Mouse (Mus musculus) hindbrain, embryonic 11.5 days (tissue): ENCODE measurements around the gene Fer1l5. TPM values are rescaled to one million over a fixed set of nuclear protein-coding genes. Genes with fewer than 3 reads are reported as not detected.

ENCODE experiments used
- ATAC-seq: fragments of 200-750 bp; cut with Nextera tagmentation; 2 replicates; pipeline ENCODE4 v1.8.0; 2017; ENCODE audit warnings: mild to moderate bottlenecking, moderate TSS enrichment, moderate library complexity; ENCODE audit not compliant: low FRiP score
- DNase-seq: peaks from one replicate; pipeline ENCODE4 v3.0.0-alpha.2; 2015; ENCODE audit warnings: low spot score
- H3K27ac ChIP-seq: fragments of 300-500 bp; sonication (generic); 2 replicates; pipeline ENCODE4 v1.5.1; 2014; ENCODE audit warnings: mild to moderate bottlenecking, low read depth, low read length
- H3K27me3 ChIP-seq: fragments of 300-500 bp; sonication (generic); 2 replicates; pipeline ENCODE4 v1.6.1; 2014; ENCODE audit warnings: mild to moderate bottlenecking, low read length, moderate library complexity, mixed read lengths; ENCODE audit not compliant: control insufficient read depth, insufficient read depth
- H3K36me3 ChIP-seq: fragments of 300-500 bp; sonication (generic); 2 replicates; pipeline ENCODE4 v1.6.1; 2014; ENCODE audit warnings: mild to moderate bottlenecking, low read length, moderate library complexity, mixed read lengths; ENCODE audit not compliant: control insufficient read depth, insufficient read depth
- H3K4me1 ChIP-seq: fragments of 300-500 bp; sonication (generic); replicated peaks from 2 replicates; pipeline ENCODE4 v1.6.1; 2014; ENCODE audit warnings: low read length, mixed read lengths; ENCODE audit not compliant: control insufficient read depth, insufficient read depth
- H3K4me2 ChIP-seq: fragments of 300-500 bp; sonication (generic); replicated peaks from 2 replicates; pipeline ENCODE4 v1.6.1; 2014; ENCODE audit warnings: mild to moderate bottlenecking, low read depth, low read length
- H3K4me3 ChIP-seq: fragments of 300-500 bp; sonication (generic); 2 replicates; pipeline ENCODE4 v1.5.1; 2014; ENCODE audit warnings: low read depth, low read length
- H3K9ac ChIP-seq: fragments of 300-500 bp; sonication (generic); 2 replicates; pipeline ENCODE4 v1.6.1; 2014; ENCODE audit warnings: low read depth, low read length
- H3K9me3 ChIP-seq: fragments of 300-500 bp; sonication (generic); 2 replicates; pipeline ENCODE4 v1.6.1; 2016; ENCODE audit warnings: low read length; ENCODE audit not compliant: control insufficient read depth
- WGBS: fragments of 180-500 bp; shearing (Covaris S2); extraction: QIAGEN DNeasy Blood & Tissue Kit; methylation state at CpG from one replicate; pipeline ENCODE4 v1.1.7; 2014; 5-methylcytosine and 5-hydroxymethylcytosine counted together
- polyA plus RNA-seq: library from polyadenylated mRNA; unstranded; fragments of >200 nt; fragmentation: Nextera tagmentation; extraction: Ambion mirVana; gene quantifications from 2 replicates; pipeline ENCODE4 v1.2.1, GENCODE M21; 2014

The Fer1l5 gene
- polyA plus RNA-seq, 1 experiment from 2014 or later = 1.2 TPM

DNA sequence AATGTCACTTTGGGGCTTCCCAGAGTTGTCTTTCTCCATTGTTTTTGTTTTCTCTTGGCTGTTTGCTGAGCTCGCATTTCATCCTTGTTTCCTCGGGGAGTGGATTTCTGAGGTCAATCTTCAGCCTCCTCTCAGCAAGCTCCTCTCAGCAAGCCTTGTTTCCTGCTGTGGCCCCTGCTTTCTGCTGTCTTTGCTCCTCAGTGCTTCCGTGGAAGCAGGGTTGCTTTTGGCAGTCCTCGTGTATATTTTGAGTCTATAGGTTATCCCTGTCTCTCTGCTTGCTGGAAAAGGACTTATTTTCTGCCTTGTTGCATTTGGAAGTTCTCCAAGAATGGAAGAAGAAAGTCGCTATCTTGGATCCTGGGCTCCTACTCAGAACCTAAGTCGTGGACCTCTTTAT, 24.9 kb downstream of the Fer1l5 start:
- ATAC-seq (no peak), DNase-seq (no peak)

DNA sequence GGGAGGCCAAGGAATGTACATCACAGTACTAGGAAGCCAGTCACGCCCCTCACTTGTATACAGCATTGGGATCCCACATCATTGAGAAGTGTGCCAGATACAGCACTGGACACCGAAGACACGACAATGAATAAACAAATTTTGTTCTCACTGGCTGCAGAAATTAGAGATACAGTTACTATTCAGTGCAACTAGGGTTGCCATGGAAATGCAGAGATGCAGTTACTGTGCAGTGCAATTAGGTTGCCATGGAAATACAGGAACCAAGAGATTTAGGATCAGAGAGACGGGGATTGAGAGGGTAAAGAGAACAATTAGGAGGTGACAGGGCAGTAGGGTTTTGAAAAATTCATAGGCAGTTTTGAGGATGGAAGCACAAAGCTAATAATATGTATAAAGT, 29.4 kb downstream of the Fer1l5 start:
- no peak overlapping the region for H3K27ac ChIP-seq
- no peaks in the 10 kb centered on the region for H3K4me1 ChIP-seq
- no peak overlapping the region for H3K4me2 ChIP-seq
- H3K4me3 ChIP-seq = no peak overlapping the region
- no peak overlapping the region for H3K9ac ChIP-seq
- ATAC-seq = no peak
- no peaks in the 10 kb centered on the region for H3K27me3 ChIP-seq
- no peaks in the 10 kb centered on the region for H3K36me3 ChIP-seq
- no peak for DNase-seq
- no peaks in the 10 kb centered on the region for H3K9me3 ChIP-seq
- WGBS = 75% methylated on average over 4 of the region's 4 CpGs

More for the DNA sequence above, 24.9 kb downstream of the Fer1l5 start:
- H3K4me1 ChIP-seq = no peaks in the 10 kb centered on the region
- H3K27me3 ChIP-seq = no peaks in the 10 kb centered on the region
- no peaks in the 10 kb centered on the region for H3K36me3 ChIP-seq
- H3K4me3 ChIP-seq = no peak overlapping the region
- WGBS = 24% methylated on average over 6 of the region's 6 CpGs
- no peak overlapping the region for H3K9ac ChIP-seq
- H3K4me2 ChIP-seq = no peak overlapping the region
- H3K27ac ChIP-seq = no peak overlapping the region
- H3K9me3 ChIP-seq = no peaks in the 10 kb centered on the region

DNA sequence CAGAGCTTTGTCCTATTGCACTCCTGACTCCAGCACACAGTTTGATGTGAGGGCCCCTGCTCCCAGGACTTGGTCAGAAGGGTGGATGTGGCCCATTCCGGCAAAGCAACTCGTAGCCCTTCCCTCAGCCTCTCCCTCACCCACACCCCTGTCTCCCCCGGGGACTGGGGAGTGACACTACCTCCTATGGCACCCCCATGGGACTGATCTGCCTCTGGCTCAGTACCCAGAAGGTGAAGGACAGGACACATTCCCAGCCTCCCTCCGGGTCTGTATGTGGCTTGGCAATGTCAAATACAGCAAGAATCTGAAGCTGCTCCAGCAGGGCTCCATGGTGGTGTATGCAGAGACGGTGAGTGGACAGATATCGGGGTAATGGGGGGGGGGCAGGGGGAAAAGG, 32.4 kb downstream of the Fer1l5 start:
- ATAC-seq = no peak

DNA sequence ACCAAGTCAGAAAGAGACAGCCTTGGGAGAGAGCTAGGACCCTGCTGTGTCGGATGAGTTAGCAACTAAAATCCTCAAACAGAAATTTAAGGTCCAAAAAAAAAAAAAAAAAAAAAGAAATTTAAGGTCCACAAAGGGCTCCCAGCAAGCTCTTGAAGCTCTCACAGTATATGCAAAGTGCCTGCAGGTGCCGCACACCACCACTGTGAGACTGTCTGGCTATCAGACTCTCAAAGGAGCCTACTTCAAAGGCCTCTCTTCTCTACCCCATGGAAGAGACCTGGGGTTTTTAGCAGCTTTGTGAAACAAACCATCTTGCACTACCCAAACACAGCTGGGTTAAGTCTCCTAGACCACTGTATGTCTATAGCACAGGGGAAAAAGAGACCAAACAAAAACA, 57.4 kb downstream of the Fer1l5 start:
- 83% methylated on average over 2 of the region's 2 CpGs for WGBS
- Histone ChIP-seq H3K4me3 (no peak overlapping the region), H3K27ac (no peak overlapping the region), H3K36me3 (0 out of 2 replicates have a peak, but pooled peaks cover 8% of the 10 kb centered on the region), H3K9me3 (no peaks in the 10 kb centered on the region), H3K9ac (no peak overlapping the region), H3K27me3 (no peaks in the 10 kb centered on the region), H3K4me1 (no peaks in the 10 kb centered on the region), H3K4me2 (no peak overlapping the region)
- ATAC-seq (no peak), DNase-seq (no peak)

More for the DNA sequence above, 32.4 kb downstream of the Fer1l5 start:
- Histone ChIP-seq H3K4me1 (no peaks in the 10 kb centered on the region), H3K27me3 (no peaks in the 10 kb centered on the region), H3K4me3 (no peak overlapping the region), H3K4me2 (no peak overlapping the region), H3K27ac (no peak overlapping the region), H3K9me3 (no peaks in the 10 kb centered on the region), H3K36me3 (no peaks in the 10 kb centered on the region), H3K9ac (no peak overlapping the region)
- 83% methylated on average over 6 of the region's 6 CpGs for WGBS
- no peak for DNase-seq

DNA sequence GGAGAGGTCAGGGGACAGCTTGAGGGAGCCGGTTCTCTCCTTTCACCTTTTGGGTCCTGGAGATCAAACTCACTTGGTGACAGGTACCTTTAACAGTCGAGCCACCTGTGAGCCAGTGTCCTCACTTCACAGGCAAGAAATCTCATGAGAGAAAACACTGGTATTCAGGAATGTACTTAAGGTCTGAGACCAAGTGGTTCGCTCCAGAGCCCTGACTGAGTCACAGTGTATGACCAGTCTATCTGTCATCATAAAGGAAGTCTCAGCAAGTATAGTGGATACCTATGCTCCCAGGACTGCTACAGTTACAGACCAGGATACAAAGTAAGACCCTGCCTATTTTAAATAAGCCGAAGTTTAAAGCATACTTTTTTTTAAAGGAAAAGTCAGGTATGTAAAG, 60.9 kb downstream of the Fer1l5 start:
- Histone ChIP-seq H3K36me3 (peaks cover 13% of the 10 kb centered on the region), H3K4me1 (no peaks in the 10 kb centered on the region), H3K27ac (no peak overlapping the region), H3K27me3 (no peaks in the 10 kb centered on the region), H3K4me3 (no peak overlapping the region), H3K4me2 (no peak overlapping the region), H3K9ac (no peak overlapping the region), H3K9me3 (no peaks in the 10 kb centered on the region)
- WGBS = 85% methylated on average over 4 of the region's 4 CpGs
- DNase-seq (no peak), ATAC-seq (no peak)

DNA sequence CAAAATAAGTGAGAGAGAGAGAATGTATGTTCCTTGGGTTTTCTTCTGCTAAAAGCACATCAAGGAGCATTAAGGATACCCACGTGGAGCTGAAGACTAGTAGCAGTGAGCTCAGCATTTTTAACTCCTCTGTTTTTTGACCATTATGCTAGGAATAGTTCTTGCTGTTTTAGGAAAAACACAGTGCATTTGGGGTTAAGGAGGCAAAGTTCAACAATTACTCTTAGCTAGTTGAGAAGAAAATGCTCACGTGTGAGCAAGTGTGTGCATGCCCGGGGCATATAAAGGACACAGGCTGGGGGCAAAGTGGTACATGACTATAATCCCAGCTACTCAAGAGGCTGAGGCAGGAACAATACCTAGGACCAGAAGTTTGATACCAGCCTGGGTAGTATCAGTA, 61.5 kb downstream of the Fer1l5 start:
- H3K27ac ChIP-seq = no peak overlapping the region
- H3K4me2 ChIP-seq = no peak overlapping the region
- no peak overlapping the region for H3K4me3 ChIP-seq
- H3K36me3 ChIP-seq = peaks cover 13% of the 10 kb centered on the region
- H3K4me1 ChIP-seq = no peaks in the 10 kb centered on the region
- ATAC-seq = no peak
- DNase-seq = no peak
- no peak overlapping the region for H3K9ac ChIP-seq
- H3K27me3 ChIP-seq = no peaks in the 10 kb centered on the region
- no peaks in the 10 kb centered on the region for H3K9me3 ChIP-seq
- 93% methylated on average over 3 of the region's 3 CpGs for WGBS

DNA sequence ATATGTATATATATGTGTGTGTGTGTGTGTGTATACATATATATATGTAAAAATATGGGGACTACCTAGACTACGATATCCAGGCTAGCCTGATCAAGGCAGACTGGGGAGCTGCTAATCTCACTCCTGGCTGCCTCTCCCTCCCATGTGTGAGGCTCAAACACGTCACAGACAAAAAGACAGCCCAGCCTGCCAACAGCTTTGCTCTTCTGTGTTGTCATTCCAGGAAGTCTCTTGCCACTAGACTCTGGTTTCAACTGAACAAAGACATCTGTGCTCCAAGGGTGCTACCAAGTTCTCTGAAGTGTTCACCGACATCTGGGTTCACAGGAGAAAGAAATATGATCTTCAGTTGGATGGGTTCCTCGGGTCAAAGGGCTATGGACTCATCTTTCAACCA, 63.0 kb downstream of the Fer1l5 start:
- Histone ChIP-seq H3K36me3 (peaks cover 17% of the 10 kb centered on the region), H3K4me3 (no peak overlapping the region)

DNA sequence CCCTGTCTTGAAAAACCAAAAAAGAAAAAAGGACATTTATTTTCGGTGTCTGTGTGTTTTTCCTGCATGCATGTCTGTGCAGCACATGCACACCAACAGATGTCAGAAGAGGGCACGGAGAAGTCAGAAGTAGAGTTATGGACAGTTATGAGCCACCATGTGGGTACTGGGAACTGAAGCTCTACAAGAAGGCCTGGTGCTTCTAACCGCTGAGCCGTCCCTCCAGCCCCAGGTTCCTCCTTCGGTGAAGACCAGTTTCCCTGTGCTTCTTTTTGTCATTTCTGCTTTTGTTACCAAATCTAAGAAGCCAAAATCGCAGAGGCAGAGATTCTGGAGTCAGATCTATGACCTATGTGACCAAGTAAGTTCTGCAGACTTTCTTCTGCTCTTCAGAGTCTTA, 64.4 kb downstream of the Fer1l5 start:
- Histone ChIP-seq H3K4me3 (no peak overlapping the region), H3K27me3 (no peaks in the 10 kb centered on the region), H3K9ac (no peak overlapping the region), H3K27ac (no peak overlapping the region), H3K4me1 (no peaks in the 10 kb centered on the region), H3K9me3 (no peaks in the 10 kb centered on the region), H3K36me3 (peaks cover 15% of the 10 kb centered on the region), H3K4me2 (no peak overlapping the region)
- ATAC-seq = no peak
- WGBS = 94% methylated on average over 6 of the region's 6 CpGs
- DNase-seq = no peak

More for the DNA sequence above, 63.0 kb downstream of the Fer1l5 start:
- 72% methylated on average over 4 of the region's 4 CpGs for WGBS
- H3K4me2 ChIP-seq = no peak overlapping the region
- no peak overlapping the region for H3K27ac ChIP-seq
- no peaks in the 10 kb centered on the region for H3K9me3 ChIP-seq
- no peak overlapping the region for H3K9ac ChIP-seq
- no peaks in the 10 kb centered on the region for H3K27me3 ChIP-seq
- no peaks in the 10 kb centered on the region for H3K4me1 ChIP-seq
- ATAC-seq = no peak
- DNase-seq = no peak

DNA sequence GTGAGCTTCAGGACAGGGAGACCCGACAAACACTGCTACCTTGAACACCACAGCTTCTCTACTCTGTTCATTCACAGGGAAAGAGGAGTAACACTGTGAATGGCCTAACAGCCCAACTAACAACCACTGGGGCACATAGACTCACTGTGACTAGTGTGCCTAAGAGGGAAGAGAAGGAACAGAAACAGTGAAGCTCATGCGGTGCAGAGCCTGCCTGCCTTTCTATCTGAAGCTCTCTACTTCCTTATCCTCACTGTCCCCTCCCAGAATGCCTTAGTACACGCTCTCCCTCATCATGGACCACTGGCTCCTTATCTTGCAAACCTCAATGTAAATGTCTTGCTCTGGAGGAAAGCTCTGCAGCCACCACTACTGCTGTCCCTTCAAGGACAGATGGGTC, 65.1 kb downstream of the Fer1l5 start:
- Histone ChIP-seq H3K27me3 (no peaks in the 10 kb centered on the region), H3K36me3 (peaks cover 15% of the 10 kb centered on the region), H3K4me3 (no peak overlapping the region), H3K9ac (no peak overlapping the region), H3K4me1 (no peaks in the 10 kb centered on the region), H3K27ac (no peak overlapping the region), H3K9me3 (no peaks in the 10 kb centered on the region), H3K4me2 (no peak overlapping the region)
- DNase-seq (no peak), ATAC-seq (no peak)
- WGBS = 94% methylated on average over 3 of the region's 3 CpGs
